Comparison of ENCODE assay signal across 8 mouse cellular contexts in genomic region chr19:41482909-41483444, GRCm38 (mm10). TPM values are rescaled to one million over a fixed set of nuclear protein-coding genes. Genes with fewer than 3 reads are reported as not detected.
DNase-seq lines count a peak whose midpoint lies in the region; ATAC-seq and TF ChIP-seq lines count a peak whose summit lies in the region.

No protein-coding gene starts in this region.

- H3K36me3 ChIP-seq in forebrain, postnatal 0 days (ENCODE audit: insufficient read depth), result no peaks in the 10 kb centered on the region
- H3K36me3 ChIP-seq in hindbrain, embryonic 10.5 days, result no peaks in the 10 kb centered on the region
- no peaks in the 10 kb centered on the region for H3K36me3 ChIP-seq in lung, embryonic 16.5 days (ENCODE audit: control insufficient read depth, insufficient read depth, low read length)

- H3K27me3 ChIP-seq in cerebellum, adult 2 months (ENCODE audit: control insufficient read depth, insufficient read depth, low read length), result no peaks in the 10 kb centered on the region
- H3K27me3 ChIP-seq in forebrain, postnatal 0 days (ENCODE audit: insufficient read depth, low read length), result no peaks in the 10 kb centered on the region
- peaks cover 4% of the 10 kb centered on the region; the same call in 1 of the 2 replicates for H3K27me3 ChIP-seq in hindbrain, embryonic 10.5 days (ENCODE audit: insufficient read depth, poor library complexity, severe bottlenecking)
- H3K27me3 ChIP-seq in lung, embryonic 16.5 days (ENCODE audit: control insufficient read depth, insufficient read depth, low read depth, low read length), result no peaks in the 10 kb centered on the region

- peak overlapping the region; percentile 84 for H3K4me3 ChIP-seq in cerebellum, adult 2 months (replicated peaks; ENCODE audit: insufficient read depth, low read depth, low read length)
- peak overlapping the region; percentile 85 for H3K4me3 ChIP-seq in forebrain, postnatal 0 days (ENCODE audit: low read depth, low read length)
- peak overlapping the region; percentile 96 for H3K4me3 ChIP-seq in hindbrain, embryonic 10.5 days
- peak overlapping the region; percentile 96 for H3K4me3 ChIP-seq in lung, embryonic 16.5 days (ENCODE audit: low read length)

- ATAC-seq in forebrain, postnatal 0 days, result peak; percentile 80
- peak; percentile 85 for ATAC-seq in lung, embryonic 16.5 days (ENCODE audit: low read depth)

- TF ChIP-seq CTCF in cerebellum, adult 2 months (IDR thresholded peaks at IDR 0.05; ENCODE audit: borderline replicate concordance, insufficient read depth, low read depth, low read length), result no peak
- no peak; the same call in 1 of the 2 replicates for TF ChIP-seq CTCF in forebrain, postnatal 0 days (IDR thresholded peaks at IDR 0.05; ENCODE audit: low read depth)

- H3K4me1 ChIP-seq in cerebellum, adult 2 months (ENCODE audit: control insufficient read depth, insufficient read depth, low read length), result peaks cover 5% of the 10 kb centered on the region; the same call in 1 of the 2 replicates
- peaks cover 15% of the 10 kb centered on the region for H3K4me1 ChIP-seq in forebrain, postnatal 0 days (ENCODE audit: insufficient read depth)
- H3K4me1 ChIP-seq in hindbrain, embryonic 10.5 days (replicated peaks), result peaks cover 30% of the 10 kb centered on the region
- H3K4me1 ChIP-seq in lung, embryonic 16.5 days (replicated peaks; ENCODE audit: control insufficient read depth, insufficient read depth, low read length), result peaks cover 20% of the 10 kb centered on the region

- peak overlapping the region; percentile 73 for H3K4me2 ChIP-seq in forebrain, postnatal 0 days (ENCODE audit: low read depth)
- H3K4me2 ChIP-seq in lung, embryonic 16.5 days (ENCODE audit: low read depth, low read length), result peak overlapping the region; percentile 92

- no peaks in the 10 kb centered on the region for H3K9me3 ChIP-seq in forebrain, postnatal 0 days (ENCODE audit: low read length)
- no peaks in the 10 kb centered on the region for H3K9me3 ChIP-seq in hindbrain, embryonic 10.5 days
- no peaks in the 10 kb centered on the region for H3K9me3 ChIP-seq in lung, embryonic 16.5 days (ENCODE audit: control insufficient read depth, low read length)

- peak overlapping the region; percentile 88 for H3K9ac ChIP-seq in forebrain, postnatal 0 days
- peak overlapping the region; percentile 91 for H3K9ac ChIP-seq in lung, embryonic 16.5 days (ENCODE audit: low read length)

- peak; percentile 76 for DNase-seq in MN1 (ENCODE audit: low spot score)
- DNase-seq in cerebellum, adult 2 months, result peak; percentile 77 to 83
- peak; percentile 82 for DNase-seq in forebrain, postnatal 0 days
- peak; percentile 80 for DNase-seq in hindbrain, embryonic 10.5 days (ENCODE audit: low spot score)
- peak; percentile 76 for DNase-seq in layer of hippocampus, adult 9-11 months
- peak; percentile 10 for DNase-seq in ovary, postnatal 10 days (ENCODE audit: low spot score)
- DNase-seq in thymus, postnatal 25 days, result peak; percentile 81

- 1% methylated on average over 81 of the region's 91 CpGs for WGBS in cerebellum, adult 2 months
- WGBS in forebrain, postnatal 0 days, result 4% methylated on average over 41 of the region's 91 CpGs
- WGBS in hindbrain, embryonic 10.5 days, result 2% methylated on average over 77 of the region's 91 CpGs
- WGBS in lung, embryonic 16.5 days, result 1% methylated on average over 37 of the region's 91 CpGs

- no peak for TF ChIP-seq POLR2A in cerebellum, adult 2 months (IDR thresholded peaks at IDR 0.05; ENCODE audit: borderline replicate concordance, insufficient read depth, low read length)

- H3K27ac ChIP-seq in cerebellum, adult 2 months (ENCODE audit: insufficient read depth, low read length), result peak overlapping the region; percentile 39
- peak overlapping the region; percentile 98 for H3K27ac ChIP-seq in forebrain, postnatal 0 days (ENCODE audit: low read depth, low read length)
- peak overlapping the region; percentile 99 for H3K27ac ChIP-seq in hindbrain, embryonic 10.5 days
- H3K27ac ChIP-seq in lung, embryonic 16.5 days (ENCODE audit: low read length), result peak overlapping the region; percentile 98

RNA-seq across cellular contexts. Expression of gene Lcor, which starts 0.5 kb away (rescaled TPM):
- 4.2 and 4.6 TPM in 2 replicates for polyA plus RNA-seq in cerebellum, adult 2 months (2012; rRNA removed)
- 16.6 and 21.7 TPM in 2 replicates for total RNA-seq in forebrain, postnatal 0 days (2014; rRNA removed)
- polyA plus RNA-seq in forebrain, postnatal 0 days (2015; fragmentation: Nextera tagmentation; extraction: Ambion mirVana), result 7.5 and 12.2 TPM in 2 replicates
- 16.5 and 21.1 TPM in 2 replicates for polyA plus RNA-seq in hindbrain, embryonic 10.5 days (2016; fragmentation: Nextera tagmentation; extraction: Ambion mirVana)
- polyA plus RNA-seq in lung, embryonic 16.5 days (2015; fragmentation: Nextera tagmentation; extraction: Ambion mirVana), result 10.7 and 11.4 TPM in 2 replicates

Comparison
In these comparisons a context has a peak if more than half of its experiments do, and no peak if none do; other contexts are left out.
1. Peak in every context shown above with its lines: DNase-seq, ATAC-seq, H3K4me3 ChIP-seq and H3K27ac ChIP-seq.
2. DNase-seq: peak in every context shown above with its lines; median percentile 82 in forebrain, postnatal 0 days; 81 in thymus, postnatal 25 days; 80 in cerebellum, adult 2 months; 80 in hindbrain, embryonic 10.5 days; 76 in MN1; 76 in layer of hippocampus, adult 9-11 months; 10 in ovary, postnatal 10 days.
3. H3K27ac ChIP-seq: peak in every context shown above with its lines; median percentile 99 in hindbrain, embryonic 10.5 days; 98 in forebrain, postnatal 0 days; 98 in lung, embryonic 16.5 days; 39 in cerebellum, adult 2 months.